8 mouse cellular contexts compared by ENCODE assay signal in genomic region chr9:58457481-58457955, GRCm38 (mm10). TPM values are rescaled to one million over a fixed set of nuclear protein-coding genes. Genes with fewer than 3 reads are reported as not detected.
DNase-seq lines count a peak whose midpoint lies in the region; ATAC-seq and TF ChIP-seq lines count a peak whose summit lies in the region.
"Had no signal": no experiment of that assay in that cellular context is flagged by ENCODE, and none has a peak within 500 bp of the region (broad histone marks: within the 10 kb centered on the region; RNA-seq: fewer than 3 reads in every experiment).

No protein-coding gene starts in this region.

- no peaks in the 10 kb centered on the region; the same call in 1 of the 2 replicates for H3K4me1 ChIP-seq in testis, adult 2 months (ENCODE audit: control insufficient read depth, insufficient read depth, low read length)
- peaks cover 31% of the 10 kb centered on the region for H3K4me1 ChIP-seq in forebrain, embryonic 14.5 days (ENCODE audit: control insufficient read depth, insufficient read depth, low read length)
- H3K4me1 ChIP-seq in limb, embryonic 11.5 days (ENCODE audit: control insufficient read depth, insufficient read depth, low read length): peaks cover 4% of the 10 kb centered on the region; the same call in 1 of the 2 replicates

- H3K9me3 ChIP-seq in forebrain, embryonic 14.5 days (replicated peaks; ENCODE audit: control insufficient read depth, low read length): no peaks in the 10 kb centered on the region
- no peaks in the 10 kb centered on the region for H3K9me3 ChIP-seq in limb, embryonic 11.5 days (ENCODE audit: control insufficient read depth, low read length)

- peak; percentile 91 for ATAC-seq in forebrain, embryonic 14.5 days
- no peak for ATAC-seq in limb, embryonic 11.5 days (ENCODE audit: insufficient number of reproducible peaks, low FRiP score, low TSS enrichment, low read depth)
- no peak for ATAC-seq in megakaryocyte progenitor cell, adult 5-6 weeks (replicated peaks; ENCODE audit: poor library complexity)
- ATAC-seq in inflammation-experienced regulatory T-cells, adult 6 months: no peak

- TF ChIP-seq CTCF in testis, adult 2 months (IDR thresholded peaks at IDR 0.05; ENCODE audit: control insufficient read depth, insufficient read depth, insufficient replicate concordance, low read depth, low read length): no peak

- DNase-seq in testis, postnatal 14 days (ENCODE audit: low spot score): no peak
- DNase-seq in forebrain, embryonic 14.5 days (ENCODE audit: low spot score): peak; percentile 96
- no peak for DNase-seq in limb, embryonic 11.5 days (ENCODE audit: low spot score)
- no peak for DNase-seq in ovary, adult 18-20 months (ENCODE audit: low spot score)

- no peaks in the 10 kb centered on the region for H3K27me3 ChIP-seq in testis, adult 2 months (ENCODE audit: control insufficient read depth, insufficient read depth, low read length)
- H3K27me3 ChIP-seq in forebrain, embryonic 14.5 days (replicated peaks; ENCODE audit: control insufficient read depth, insufficient read depth, low read length): no peaks in the 10 kb centered on the region
- H3K27me3 ChIP-seq in limb, embryonic 11.5 days (ENCODE audit: control insufficient read depth, insufficient read depth, low read length): peaks cover 4% of the 10 kb centered on the region; the same call in 1 of the 2 replicates

- no peak overlapping the region for H3K4me2 ChIP-seq in forebrain, embryonic 14.5 days (ENCODE audit: low read length)
- H3K4me2 ChIP-seq in limb, embryonic 11.5 days (ENCODE audit: low read depth, severe bottlenecking): no peak overlapping the region

- no peak overlapping the region for H3K9ac ChIP-seq in forebrain, embryonic 14.5 days (ENCODE audit: low read length)
- no peak overlapping the region for H3K9ac ChIP-seq in limb, embryonic 11.5 days (ENCODE audit: low read length)

- no peak for TF ChIP-seq POLR2A in testis, adult 2 months (IDR thresholded peaks at IDR 0.05; ENCODE audit: control insufficient read depth, low read depth, low read length)

- 19% methylated on average over 7 of the region's 7 CpGs for WGBS in forebrain, embryonic 14.5 days
- 50% methylated on average over 7 of the region's 7 CpGs for WGBS in limb, embryonic 11.5 days

- no peaks in the 10 kb centered on the region for H3K36me3 ChIP-seq in testis, adult 2 months (ENCODE audit: control insufficient read depth, insufficient read depth, low read length)
- H3K36me3 ChIP-seq in forebrain, embryonic 14.5 days (ENCODE audit: control insufficient read depth, insufficient read depth, low read length): no peaks in the 10 kb centered on the region
- no peaks in the 10 kb centered on the region for H3K36me3 ChIP-seq in limb, embryonic 11.5 days (ENCODE audit: control insufficient read depth, insufficient read depth, low read length)

- peak overlapping the region; percentile 11; the same call in 1 of the 2 replicates for H3K4me3 ChIP-seq in testis, adult 2 months (ENCODE audit: control insufficient read depth, low read depth, low read length)
- H3K4me3 ChIP-seq in forebrain, embryonic 14.5 days (ENCODE audit: low read depth, low read length): no peak overlapping the region
- no peak overlapping the region for H3K4me3 ChIP-seq in limb, embryonic 11.5 days (ENCODE audit: low read depth, low read length)

- no peak overlapping the region for H3K27ac ChIP-seq in testis, adult 2 months (ENCODE audit: control insufficient read depth, insufficient read depth, low read depth, low read length)
- H3K27ac ChIP-seq in forebrain, embryonic 14.5 days (ENCODE audit: low read depth, low read length): peak overlapping the region; percentile 78
- 0 out of 2 replicates have a peak overlapping the region, but pooled peaks have one; percentile 14 for H3K27ac ChIP-seq in limb, embryonic 11.5 days (replicated peaks; ENCODE audit: low read depth, low read length)

RNA-seq across cellular contexts. Expression of gene Insyn1, which starts 30.9 kb away (rescaled TPM):
- 1.4 and 1.9 TPM in 2 replicates for polyA plus RNA-seq in testis, adult 2 months (2012; rRNA removed)
- polyA plus RNA-seq in forebrain, embryonic 14.5 days (2014; fragmentation: Nextera tagmentation; extraction: Ambion mirVana): 8.0 and 8.1 TPM in 2 replicates
- 1.7 and 2.2 TPM in 2 replicates for polyA plus RNA-seq in limb, embryonic 11.5 days (2014; fragmentation: Nextera tagmentation; extraction: Ambion mirVana)
- total RNA-seq in megakaryocyte progenitor cell, adult 5-6 weeks (2015): not detected in 2 replicates
- total RNA-seq in megakaryocyte progenitor cell, adult 5-6 weeks (2017): not detected in 2 replicates
- not detected for polyA plus RNA-seq in inflammation-experienced regulatory T-cells, adult 6 months (2017; shearing (Covaris generic))
- polyA plus RNA-seq: liver, embryonic 16.5 days had no signal
